Mouse (Mus musculus) lung, postnatal 0 days (tissue): ENCODE data around the gene Dcun1d4. TPM values are rescaled to one million over a fixed set of nuclear protein-coding genes. Genes with fewer than 3 reads are reported as not detected.
"Not testable (repeated sequence)": the region's sequence is repeated elsewhere in the genome, so short reads cannot be mapped to it uniquely, and the experiment has no call there.

Experiments used
- ATAC-seq: fragments of 200-750 bp; cut with Nextera tagmentation; 2 replicates; pipeline ENCODE4 v1.8.0; 2017; ENCODE audit warnings: moderate library complexity
- DNase-seq: peaks from one replicate; pipeline ENCODE4 v3.0.0-alpha.2; 2016; ENCODE audit warnings: low spot score
- H3K27ac ChIP-seq: fragments of 300-500 bp; sonication (generic); 2 replicates; pipeline ENCODE4 v1.5.1; 2014; ENCODE audit warnings: antibody characterized with exemption, mild to moderate bottlenecking, low read length, mixed read lengths
- H3K27me3 ChIP-seq: fragments of 300-500 bp; sonication (generic); replicated peaks from 2 replicates; pipeline ENCODE4 v1.6.1; 2014; ENCODE audit warnings: low read length, mixed read lengths; ENCODE audit not compliant: insufficient read depth
- H3K36me3 ChIP-seq: fragments of 300-500 bp; sonication (generic); 2 replicates; pipeline ENCODE4 v1.6.1; 2014; ENCODE audit warnings: low read length, mixed read lengths; ENCODE audit not compliant: insufficient read depth
- H3K4me1 ChIP-seq: fragments of 300-500 bp; sonication (generic); 2 replicates; pipeline ENCODE4 v1.6.1; 2014; ENCODE audit warnings: antibody characterized with exemption, low read depth, low read length, mixed read lengths; ENCODE audit not compliant: insufficient read depth
- H3K4me2 ChIP-seq: fragments of 300-500 bp; sonication (generic); replicated peaks from 2 replicates; pipeline ENCODE4 v1.6.1; 2014; ENCODE audit warnings: low read depth, mild to moderate bottlenecking, low read length, moderate library complexity, mixed read lengths
- H3K4me3 ChIP-seq: fragments of 300-500 bp; sonication (generic); 2 replicates; pipeline ENCODE4 v1.5.1; 2014; ENCODE audit warnings: low read depth, low read length
- H3K9ac ChIP-seq: fragments of 300-500 bp; sonication (generic); replicated peaks from 2 replicates; pipeline ENCODE4 v1.6.1; 2014; ENCODE audit warnings: low read depth, mild to moderate bottlenecking
- H3K9me3 ChIP-seq: fragments of 300-500 bp; sonication (generic); 2 replicates; pipeline ENCODE4 v1.6.1; 2016; ENCODE audit warnings: low read length, mixed read lengths
- CTCF ChIP-seq: IDR thresholded peaks from 2 replicates; pipeline ENCODE4 v1.5.1; 2016; ENCODE audit warnings: antibody characterized with exemption, mild to moderate bottlenecking
- EP300 ChIP-seq: IDR thresholded peaks from 2 replicates; pipeline ENCODE4 v1.6.1; 2016; ENCODE audit warnings: antibody characterized with exemption, mild to moderate bottlenecking, control low read depth
- WGBS: fragments of 180-500 bp; shearing (Covaris S2); extraction: QIAGEN DNeasy Blood & Tissue Kit; methylation state at CpG from one replicate; pipeline ENCODE4 v1.1.7; 2014; 5-methylcytosine and 5-hydroxymethylcytosine counted together
- polyA plus RNA-seq: library from polyadenylated mRNA; unstranded; fragments of >200 nt; fragmentation: Nextera tagmentation; extraction: Ambion mirVana; gene quantifications from 2 replicates; pipeline ENCODE4 v1.2.1, GENCODE M21; 2015

The Dcun1d4 gene
- polyA plus RNA-seq, 1 experiment from 2014 or later: 14.7 TPM

GRCm38 (mm10) chr5:73572846-73573245 is 92.0 kb downstream of the Dcun1d4 start:
- no peak overlapping the region for H3K27ac ChIP-seq
- H3K9me3 ChIP-seq: no peaks in the 10 kb centered on the region
- H3K4me1 ChIP-seq: no peaks in the 10 kb centered on the region
- H3K36me3 ChIP-seq: no peaks in the 10 kb centered on the region
- H3K4me3 ChIP-seq: no peak overlapping the region
- H3K27me3 ChIP-seq: no peaks in the 10 kb centered on the region
- DNase-seq (peak; percentile 39), ATAC-seq (no peak)
- 58% methylated on average over 2 of the region's 2 CpGs for WGBS
- no peak for TF ChIP-seq EP300
- TF ChIP-seq CTCF: no peak
- H3K4me2 ChIP-seq: no peak overlapping the region
- H3K9ac ChIP-seq: no peak overlapping the region

DNA sequence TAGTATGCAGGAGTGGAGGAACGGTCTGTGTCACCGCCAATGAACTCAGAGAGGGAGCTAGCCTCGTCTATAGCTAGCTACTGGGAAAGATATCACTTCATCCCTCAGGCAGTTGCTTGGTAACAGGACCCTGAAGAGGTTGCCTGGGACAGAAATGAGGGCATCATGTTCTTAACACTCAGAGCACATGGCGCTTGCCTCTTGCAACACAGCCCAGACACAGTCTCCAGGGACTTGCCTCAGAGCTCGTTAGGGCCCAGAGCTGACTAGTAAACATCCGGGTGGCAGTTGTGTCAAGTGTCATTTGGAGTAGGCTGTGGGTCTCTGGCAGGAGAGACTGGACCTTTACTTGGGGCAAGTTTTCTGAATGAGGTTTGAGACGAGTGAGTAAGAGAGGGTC is 93.0 kb downstream of the Dcun1d4 start:
- Histone ChIP-seq H3K27me3 (no peaks in the 10 kb centered on the region), H3K4me2 (no peak overlapping the region), H3K4me1 (no peaks in the 10 kb centered on the region), H3K9me3 (no peaks in the 10 kb centered on the region), H3K36me3 (no peaks in the 10 kb centered on the region), H3K4me3 (no peak overlapping the region), H3K9ac (no peak overlapping the region), H3K27ac (no peak overlapping the region)
- DNase-seq (peak; percentile 68), ATAC-seq (peak; percentile 89)
- TF ChIP-seq CTCF (no peak), EP300 (peak; percentile 63)
- WGBS: 51% methylated on average over 7 of the region's 7 CpGs

- no peaks in the 10 kb centered on the region for H3K27me3 ChIP-seq
- no peaks in the 10 kb centered on the region for H3K9me3 ChIP-seq
- H3K27ac ChIP-seq: no peak overlapping the region
- TF ChIP-seq CTCF: no peak
- TF ChIP-seq EP300: no peak
- WGBS: 92% methylated on average over 4 of the region's 4 CpGs
- H3K9ac ChIP-seq: no peak overlapping the region
- no peaks in the 10 kb centered on the region for H3K36me3 ChIP-seq
- H3K4me1 ChIP-seq: no peaks in the 10 kb centered on the region
- ATAC-seq: no peak
- DNase-seq: no peak
- H3K4me2 ChIP-seq: no peak overlapping the region
- no peak overlapping the region for H3K4me3 ChIP-seq
Measured at GRCm38 (mm10) chr5:73574616-73575015, 93.8 kb downstream of the Dcun1d4 start.

GRCm38 (mm10) chr5:73576708-73577107 is 95.9 kb downstream of the Dcun1d4 start:
- H3K27ac ChIP-seq: no peak overlapping the region
- TF ChIP-seq CTCF (no peak), EP300 (no peak)
- WGBS: 65% methylated on average over 7 of the region's 7 CpGs
- no peak overlapping the region for H3K4me3 ChIP-seq
- H3K27me3 ChIP-seq: no peaks in the 10 kb centered on the region
- H3K9ac ChIP-seq: no peak overlapping the region
- H3K4me2 ChIP-seq: no peak overlapping the region
- no peaks in the 10 kb centered on the region for H3K4me1 ChIP-seq
- no peaks in the 10 kb centered on the region for H3K9me3 ChIP-seq
- H3K36me3 ChIP-seq: no peaks in the 10 kb centered on the region
- DNase-seq (no peak), ATAC-seq (no peak)

DNA sequence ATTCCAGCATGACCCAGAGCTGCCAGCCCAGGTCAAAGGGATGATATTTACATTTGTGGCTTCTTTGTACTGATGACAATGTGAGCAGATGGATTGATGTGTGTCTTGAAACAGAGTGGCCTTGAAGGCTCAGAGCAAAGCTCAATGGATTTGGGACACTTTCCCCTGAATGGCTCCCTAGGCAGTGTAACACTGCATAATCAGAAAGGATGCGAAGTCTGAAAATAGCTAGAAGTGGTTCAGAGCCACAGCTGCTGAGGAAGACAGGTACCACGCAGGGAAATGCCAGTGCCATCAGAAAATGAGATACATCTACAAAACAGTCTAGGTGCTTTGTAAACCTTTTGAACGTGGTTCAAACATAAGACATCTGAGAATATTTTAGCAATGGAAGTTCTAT is 97.3 kb downstream of the Dcun1d4 start:
- no peaks in the 10 kb centered on the region for H3K36me3 ChIP-seq
- no peaks in the 10 kb centered on the region for H3K4me1 ChIP-seq
- no peak overlapping the region for H3K9ac ChIP-seq
- no peak overlapping the region for H3K27ac ChIP-seq
- TF ChIP-seq CTCF (no peak), EP300 (no peak)
- H3K4me2 ChIP-seq: no peak overlapping the region
- H3K27me3 ChIP-seq: no peaks in the 10 kb centered on the region
- no peak for ATAC-seq
- WGBS: 73% methylated on average over 3 of the region's 3 CpGs
- no peak for DNase-seq
- H3K9me3 ChIP-seq: no peaks in the 10 kb centered on the region
- H3K4me3 ChIP-seq: no peak overlapping the region

GRCm38 (mm10) chr5:73584011-73584410 is 103.2 kb downstream of the Dcun1d4 start:
- not testable (repeated sequence) for H3K36me3 ChIP-seq, H3K9ac ChIP-seq, H3K27ac ChIP-seq, H3K4me2 ChIP-seq, DNase-seq, ATAC-seq, H3K4me1 ChIP-seq, H3K9me3 ChIP-seq, H3K4me3 ChIP-seq, H3K27me3 ChIP-seq
- WGBS: 64% methylated on average over 6 of the region's 6 CpGs
